Mouse (Mus musculus): ENCODE results near the gene Zfp316.

The Zfp316 gene

GRCm38 (mm10) chr5:143222287-143222686 is 47.5 kb downstream of the Zfp316 start:
- no peak for DNase-seq (ENCODE audit: low read depth, low spot score)

GRCm38 (mm10) chr5:143220996-143221395 is 48.8 kb downstream of the Zfp316 start:
- DNase-seq (ENCODE audit: low read depth, low spot score), result no peak

DNA sequence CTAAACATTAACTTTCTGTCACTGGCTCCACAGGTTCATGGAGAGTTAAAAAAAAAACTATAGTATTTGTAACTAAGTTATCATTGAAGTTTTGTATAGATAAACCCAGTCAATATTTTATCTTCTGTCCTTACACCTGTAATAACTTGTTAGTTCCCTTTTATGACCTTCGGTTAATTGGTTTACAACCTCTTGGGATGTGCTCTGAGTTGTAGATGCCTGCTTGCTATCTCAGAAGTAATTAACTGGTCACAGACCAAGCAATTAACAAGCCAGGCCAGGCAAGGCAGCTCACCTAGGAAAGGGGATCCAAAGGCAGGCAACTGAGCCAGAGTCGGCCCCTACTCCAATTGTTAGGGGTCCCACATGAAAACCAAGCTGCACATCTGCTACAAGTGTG is 56.0 kb downstream of the Zfp316 start:
- DNase-seq (ENCODE audit: low read depth, low spot score), result no peak

DNA sequence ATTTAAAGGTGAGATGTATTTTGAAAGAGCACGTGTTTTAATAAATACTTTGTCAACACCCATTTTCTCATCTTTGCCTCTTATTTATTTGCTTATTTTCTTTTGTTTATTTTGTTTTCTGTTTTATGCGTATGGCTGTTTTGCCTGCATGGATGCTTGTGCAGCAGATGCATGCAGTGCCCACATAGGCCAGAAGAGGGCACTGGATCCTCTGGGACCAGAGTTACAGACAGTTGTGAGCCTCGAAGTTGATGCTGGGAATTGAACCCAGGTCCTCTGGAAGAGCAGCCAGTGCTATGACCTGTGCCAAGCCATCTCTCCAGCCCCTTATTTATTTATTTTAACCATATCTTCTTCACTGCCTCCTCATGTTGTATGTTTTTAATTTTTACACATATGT is 64.8 kb downstream of the Zfp316 start:
- DNase-seq (ENCODE audit: low read depth, low spot score), result no peak
